Mouse (Mus musculus) liver (tissue): ENCODE data around the gene Acbd4.

Source experiments
- DNase-seq: peaks from one replicate; pipeline ENCODE4 v3.0.0-alpha.2; 2020; ENCODE audit warnings: mixed read lengths

Acbd4 gene

DNA sequence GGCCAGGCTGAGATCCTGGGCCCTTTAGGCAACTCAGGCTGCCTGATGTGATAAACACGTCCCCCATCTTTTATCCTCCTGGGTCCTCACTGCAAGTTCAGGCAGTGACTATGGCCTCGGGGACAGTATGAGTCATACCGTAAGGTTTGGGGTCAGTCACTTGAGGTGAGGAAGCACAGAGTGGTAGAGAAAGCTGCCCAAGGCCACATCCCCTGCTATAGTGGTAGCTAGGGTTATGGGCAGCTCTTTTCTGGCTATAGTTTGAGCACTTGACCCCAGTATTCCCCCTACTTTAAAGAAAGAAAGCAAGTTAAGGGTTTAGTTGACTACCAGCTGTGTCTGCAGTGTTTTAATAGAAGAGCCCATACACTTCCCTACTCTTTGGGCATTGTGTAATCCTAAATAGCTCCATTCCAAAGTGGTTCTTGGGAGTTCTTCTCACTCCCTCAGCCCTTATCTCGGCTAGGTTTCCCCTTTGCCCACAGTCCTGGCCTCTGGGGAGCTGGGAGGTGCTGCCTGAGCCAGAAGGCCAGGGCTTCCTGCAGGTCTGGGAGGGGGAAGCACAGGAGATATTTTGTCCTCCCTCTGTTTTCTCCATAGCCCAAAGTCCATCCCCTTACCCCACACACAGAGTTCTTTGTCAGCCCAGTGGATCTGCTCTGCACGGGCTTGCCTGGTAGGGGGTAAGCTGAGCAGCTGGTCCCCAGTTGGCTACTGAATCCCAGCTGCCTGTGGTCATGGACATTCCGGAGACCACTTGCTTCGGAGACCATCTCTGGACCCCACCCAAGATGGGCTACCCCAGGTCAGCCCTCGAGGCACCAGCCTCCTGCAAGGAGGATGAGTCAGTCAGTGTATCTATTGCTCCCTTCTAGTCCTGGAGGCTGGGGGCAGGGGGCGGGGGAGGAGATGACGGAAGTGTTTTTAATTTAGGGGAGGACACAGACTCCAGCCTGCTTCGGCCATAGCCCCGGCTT, 43.1 kb downstream of the Acbd4 start:
- DNase-seq, result no peak

DNA sequence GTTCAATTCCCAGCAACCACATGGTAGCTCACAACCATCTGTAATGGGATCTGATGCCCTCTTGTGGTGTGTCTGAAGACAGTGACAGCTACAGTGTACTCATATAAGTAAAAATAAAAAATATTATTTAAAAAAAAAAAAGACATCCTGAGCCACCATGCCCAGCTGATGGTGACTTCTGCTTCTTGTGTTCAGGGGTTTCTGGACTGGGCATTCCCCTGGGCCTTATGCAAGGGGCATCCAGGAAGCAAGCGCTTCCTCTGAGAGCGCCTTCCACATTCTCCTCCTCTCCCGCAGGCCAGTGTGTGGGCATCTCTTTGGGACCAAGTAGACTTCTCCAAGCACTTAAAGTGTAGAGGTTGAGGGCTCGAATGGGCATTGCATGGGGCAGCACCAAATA, 44.9 kb downstream of the Acbd4 start:
- no peak for DNase-seq

DNA sequence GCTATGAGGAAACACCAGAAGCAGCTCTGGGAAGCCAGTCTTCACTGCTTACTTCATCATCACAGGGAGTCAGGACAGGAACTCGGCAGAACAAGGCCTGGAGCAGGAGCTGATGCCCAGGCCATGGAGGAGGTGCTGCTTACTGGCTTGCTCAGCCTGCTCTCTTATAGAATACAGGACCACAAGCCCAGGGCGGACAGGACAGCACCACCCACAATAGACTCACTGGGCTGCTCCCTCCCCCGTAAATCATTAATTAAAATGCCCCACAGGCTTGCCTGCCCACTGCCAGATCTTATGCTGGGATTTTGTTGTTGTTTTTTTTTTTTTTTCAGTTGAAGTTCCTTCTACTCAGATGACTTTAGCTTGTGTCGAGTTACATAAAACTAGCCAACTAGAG, 46.3 kb downstream of the Acbd4 start:
- DNase-seq, result no peak

GRCm38 (mm10) chr11:103149771-103150170, 48.3 kb downstream of the Acbd4 start:
- DNase-seq, result no peak

GRCm38 (mm10) chr11:103158621-103159478, 57.4 kb downstream of the Acbd4 start:
- DNase-seq, result peak; percentile 96

DNA sequence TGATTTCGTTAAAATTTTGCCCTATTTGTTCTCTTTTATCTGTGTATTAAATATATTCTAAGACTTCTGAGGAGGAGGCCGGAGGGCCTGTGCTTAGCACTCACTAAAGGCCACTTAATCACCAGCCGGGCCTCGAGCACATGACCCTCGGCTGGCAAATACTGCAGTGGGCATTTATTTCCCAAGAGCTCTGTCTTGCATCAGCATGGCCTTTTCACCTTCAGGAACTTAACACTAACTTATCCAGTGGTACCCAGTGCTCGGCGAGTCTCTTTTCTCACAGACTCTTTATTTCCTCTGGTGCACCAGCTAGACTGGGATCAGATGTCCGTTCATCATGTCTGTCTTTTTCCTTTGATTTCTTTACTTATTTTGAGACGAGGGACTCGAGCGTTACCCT, 59.3 kb downstream of the Acbd4 start:
- no peak for DNase-seq

DNA sequence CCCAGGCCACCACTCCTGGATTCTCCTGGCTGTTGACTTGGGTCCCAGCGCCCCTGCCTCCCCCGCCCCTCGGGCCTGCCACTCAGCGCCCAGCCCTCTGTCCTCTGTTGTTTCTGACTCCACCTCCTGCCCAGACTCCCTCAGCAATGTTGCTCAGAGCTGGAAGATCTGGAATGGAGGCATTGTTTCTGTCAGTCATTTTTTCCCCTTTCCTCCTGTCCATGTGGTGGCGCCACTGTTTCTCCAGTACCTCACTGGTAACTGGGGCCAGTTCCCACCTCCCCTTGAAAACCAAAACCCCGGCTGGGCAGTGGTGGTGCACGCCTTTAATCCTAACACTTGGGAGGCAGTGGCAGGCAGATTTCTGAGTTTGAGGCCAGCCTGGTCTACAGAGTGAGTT, 60.0 kb downstream of the Acbd4 start:
- DNase-seq, result no peak
